Mouse (Mus musculus) MEL (cell line): Measurements from ENCODE around the gene Bmt2. TPM values are rescaled to one million over a fixed set of nuclear protein-coding genes. Genes with fewer than 3 reads are reported as not detected.

Experiments used
- DNase-seq: peaks from one replicate; pipeline ENCODE4 v3.0.0; 2011; ENCODE audit warnings: low read depth, low spot score
- H3K27ac ChIP-seq: 2 replicates; pipeline ENCODE4 v1.5.1; 2012; ENCODE audit warnings: low read depth, mild to moderate bottlenecking, control low read depth, low read length, moderate library complexity; ENCODE audit not compliant: control insufficient read depth
- H3K27me3 ChIP-seq, 2 experiments: fragments of 150-350 bp in 1 of 2; sonication (generic) in 1 of 2; 2 replicates each; pipeline ENCODE4 v1.6.1; 2012; ENCODE audit warnings: low read length in 2 of 2, mild to moderate bottlenecking in 2 of 2, improper control_type of control experiment in 1 of 2, moderate library complexity in 1 of 2; ENCODE audit not compliant: insufficient read depth in 2 of 2, control insufficient read depth in 1 of 2
- H3K36me3 ChIP-seq, 2 experiments: 2 replicates each; pipeline ENCODE4 v1.6.1; 2012 to 2014; ENCODE audit warnings: low read length in 2 of 2, improper control_type of control experiment in 1 of 2, inconsistent platforms in 1 of 2, mild to moderate bottlenecking in 1 of 2; ENCODE audit not compliant: insufficient read depth in 2 of 2, control insufficient read depth in 1 of 2
- H3K4me1 ChIP-seq, 2 experiments: fragments of 150-350 bp in 1 of 2; sonication (generic) in 1 of 2; 2 replicates each; pipeline ENCODE4 v1.6.1; 2012; ENCODE audit warnings: low read length in 2 of 2, improper control_type of control experiment in 1 of 2, mild to moderate bottlenecking in 1 of 2; ENCODE audit not compliant: insufficient read depth in 2 of 2, control insufficient read depth in 1 of 2
- H3K4me3 ChIP-seq, 2 experiments: fragments of 150-350 bp in 1 of 2; sonication (generic) in 1 of 2; 2 replicates each; pipeline ENCODE4 v1.5.1; 2012; ENCODE audit warnings: low read depth in 2 of 2, low read length in 2 of 2, mild to moderate bottlenecking in 2 of 2, moderate library complexity in 2 of 2, control low read depth in 1 of 2, improper control_type of control experiment in 1 of 2; ENCODE audit not compliant: control insufficient read depth in 1 of 2, insufficient read depth in 1 of 2
- H3K79me2 ChIP-seq: 2 replicates; pipeline ENCODE4 v1.6.1; 2012; ENCODE audit warnings: mild to moderate bottlenecking, low read length, moderate library complexity; ENCODE audit not compliant: control insufficient read depth, poor library complexity, insufficient read depth
- H3K9ac ChIP-seq: 2 replicates; pipeline ENCODE4 v1.6.1; 2012; ENCODE audit warnings: low read depth, mild to moderate bottlenecking, control low read depth, low read length, moderate library complexity; ENCODE audit not compliant: control insufficient read depth, poor library complexity, severe bottlenecking
- H3K9me3 ChIP-seq: fragments of 150-350 bp; sonication (generic); replicated peaks from 2 replicates; pipeline ENCODE4 v1.6.1; 2012; ENCODE audit warnings: mild to moderate bottlenecking, low read length, improper control_type of control experiment, moderate library complexity; ENCODE audit not compliant: insufficient read depth
- CHD2 ChIP-seq: IDR thresholded peaks from 2 replicates; pipeline ENCODE4 v1.6.1; 2011; ENCODE audit warnings: low read length, improper control_type of control experiment
- E2F4 ChIP-seq: IDR thresholded peaks from 2 replicates; pipeline ENCODE4 v1.6.1; 2011; ENCODE audit warnings: low read depth, low read length, improper control_type of control experiment, borderline replicate concordance
- ELF1 ChIP-seq: IDR thresholded peaks from 2 replicates; pipeline ENCODE4 v1.6.1; 2014; ENCODE audit warnings: low read depth, mild to moderate bottlenecking, inconsistent platforms, low read length, improper control_type of control experiment, moderate library complexity
- ETS1 ChIP-seq: IDR thresholded peaks from 2 replicates; pipeline ENCODE4 v1.6.1; 2012; ENCODE audit warnings: low read depth, mild to moderate bottlenecking, inconsistent platforms, low read length, improper control_type of control experiment, moderate library complexity
- GATA1 ChIP-seq: IDR thresholded peaks from 2 replicates; pipeline ENCODE4 v1.6.1; 2011; ENCODE audit warnings: low read depth, low read length, improper control_type of control experiment
- HCFC1 ChIP-seq: IDR thresholded peaks from 2 replicates; pipeline ENCODE4 v1.6.1; 2012; ENCODE audit warnings: low read depth, mild to moderate bottlenecking, inconsistent platforms, low read length, improper control_type of control experiment, moderate library complexity
- KAT2A ChIP-seq: conservative IDR thresholded peaks from 2 replicates; pipeline ENCODE4 v1.6.1; 2012; ENCODE audit warnings: low read depth, low read length, improper control_type of control experiment, inconsistent platforms
- MAFK ChIP-seq: IDR thresholded peaks from 2 replicates; pipeline ENCODE4 v1.6.1; 2011; ENCODE audit warnings: low read depth, mild to moderate bottlenecking, low read length, improper control_type of control experiment, borderline replicate concordance
- NELFE ChIP-seq: IDR thresholded peaks from 2 replicates; pipeline ENCODE4 v1.6.1; 2011; ENCODE audit warnings: low read depth, low read length, improper control_type of control experiment
- POLR2A ChIP-seq, 2 experiments: IDR thresholded peaks; 2 replicates each; pipeline ENCODE4 v1.6.1; 2011 to 2012; ENCODE audit warnings: low read length in 2 of 2, mild to moderate bottlenecking in 2 of 2, control low read depth in 1 of 2, improper control_type of control experiment in 1 of 2, low read depth in 1 of 2, moderate library complexity in 1 of 2; ENCODE audit not compliant: control insufficient read depth in 1 of 2, insufficient read depth in 1 of 2, poor library complexity in 1 of 2
- POLR2AphosphoS5 ChIP-seq: IDR thresholded peaks from 2 replicates; pipeline ENCODE4 v1.6.1; 2012; ENCODE audit warnings: low read depth, borderline replicate concordance, mild to moderate bottlenecking, inconsistent platforms, low read length, moderate library complexity, mixed read lengths
- SIN3A ChIP-seq: IDR thresholded peaks from 2 replicates; pipeline ENCODE4 v1.6.1; 2012; ENCODE audit warnings: low read length, improper control_type of control experiment, inconsistent platforms
- SMC3 ChIP-seq: IDR thresholded peaks from 2 replicates; pipeline ENCODE4 v1.6.1; 2011; ENCODE audit warnings: low read depth, low read length, improper control_type of control experiment
- UBTF ChIP-seq: IDR thresholded peaks from 2 replicates; pipeline ENCODE4 v1.6.1; 2012; ENCODE audit warnings: low read depth, mild to moderate bottlenecking, inconsistent platforms, low read length, improper control_type of control experiment, moderate library complexity, borderline replicate concordance; ENCODE audit not compliant: insufficient read depth
- ZMIZ1 ChIP-seq: IDR thresholded peaks from 2 replicates; pipeline ENCODE4 v1.6.1; 2012; ENCODE audit warnings: low read depth, mild to moderate bottlenecking, inconsistent platforms, low read length, improper control_type of control experiment, moderate library complexity
- polyA plus RNA-seq, 2 experiments: library from polyadenylated mRNA; stranded (reverse) in 1 of 2; unstranded in 1 of 2; fragments of >175 nt in 1 of 2; fragments of >200 nt in 1 of 2; gene quantifications; 2 replicates each; pipeline versions ENCODE4 v1.2.1 to v1.2.4; 2012; ENCODE audit warnings: low replicate concordance in 2 of 2, low read depth in 1 of 2; ENCODE audit not compliant: insufficient read length in 2 of 2, insufficient read depth in 1 of 2, missing spikeins in 1 of 2
- total RNA-seq: library from RNA; depleted of rRNA; stranded (reverse); fragments of 300-350 nt; gene quantifications from 2 replicates; pipeline ENCODE4 v1.2.3, GENCODE M21; 2012; rRNA removed

The Bmt2 gene
- total and polyA plus RNA-seq, 3 experiments = 3.1 to 4.7 TPM; not detected in 1

- H3K9ac ChIP-seq = no peak overlapping the region
- no peak for DNase-seq
Measured at GRCm38 (mm10) chr6:13582075-13582474, 95.7 kb downstream of the Bmt2 start.

More at GRCm38 (mm10) chr6:13582075-13582474, 95.7 kb downstream of the Bmt2 start:
- no peaks in the 10 kb centered on the region; a peak in 1 of 4 replicates for H3K4me1 ChIP-seq
- H3K4me3 ChIP-seq = no peak overlapping the region
- peaks cover 0 to 2% of the 10 kb centered on the region in 2 experiments; a peak in 2 of 4 replicates for H3K36me3 ChIP-seq
- TF ChIP-seq MAFK = no peak
- TF ChIP-seq POLR2AphosphoS5 = no peak
- no peak for TF ChIP-seq UBTF
- TF ChIP-seq POLR2A (IDR thresholded peaks at IDR 0.05; ENCODE audit: control insufficient read depth in 1 of 2, insufficient read depth in 1 of 2, low read depth in 1 of 2, low read length in 2 of 2, poor library complexity in 1 of 2) = no peak
- no peak for TF ChIP-seq GATA1
- no peak for TF ChIP-seq CHD2
- no peak for TF ChIP-seq E2F4
- TF ChIP-seq NELFE = no peak
- no peak for TF ChIP-seq ETS1
- no peak for TF ChIP-seq KAT2A
- no peak for TF ChIP-seq ELF1
- TF ChIP-seq SMC3 = no peak
- no peak for TF ChIP-seq SIN3A
- no peak for TF ChIP-seq ZMIZ1
- TF ChIP-seq HCFC1 = no peak
- no peak overlapping the region for H3K27ac ChIP-seq
- H3K9me3 ChIP-seq = no peaks in the 10 kb centered on the region
- peaks cover 2% of the 10 kb centered on the region; the same call in 1 of the 2 replicates for H3K79me2 ChIP-seq
- H3K27me3 ChIP-seq = no peaks in the 10 kb centered on the region

Other genes starting within 250 kb of the Bmt2 start
- 20.5 and 23.0 TPM in 2 replicates for gene Tmem168, start 69.9 kb downstream of the Bmt2 start, total RNA-seq
- gene Tmem168, start 69.9 kb downstream of the Bmt2 start, polyA plus RNA-seq = 10 to 100 TPM in 1 of 2 experiments, not detected in 1; 12.0 TPM
- gene Gpr85, start 162.0 kb upstream of the Bmt2 start, total RNA-seq = not detected in 2 replicates
- not detected for gene Gpr85, start 162.0 kb upstream of the Bmt2 start, polyA plus RNA-seq
- 28.1 and 28.3 TPM in 2 replicates for gene 2610001J05Rik, start 193.6 kb upstream of the Bmt2 start, total RNA-seq
- gene 2610001J05Rik, start 193.6 kb upstream of the Bmt2 start, polyA plus RNA-seq = 10 to 100 TPM in 1 of 2 experiments, not detected in 1; 45.4 TPM